Mouse (Mus musculus) bone marrow macrophage, adult 2 months (primary cell): ENCODE measurements around the gene Gm20388.

Experiments used
- CTCF ChIP-seq: IDR thresholded peaks from 2 replicates; pipeline ENCODE4 v1.5.1; 2012; ENCODE audit warnings: low read depth, mild to moderate bottlenecking, low read length, moderate library complexity
- POLR2A ChIP-seq: IDR thresholded peaks from 2 replicates; pipeline ENCODE4 v1.6.1; 2012; ENCODE audit warnings: mild to moderate bottlenecking, low read depth, low read length, borderline replicate concordance

DNA sequence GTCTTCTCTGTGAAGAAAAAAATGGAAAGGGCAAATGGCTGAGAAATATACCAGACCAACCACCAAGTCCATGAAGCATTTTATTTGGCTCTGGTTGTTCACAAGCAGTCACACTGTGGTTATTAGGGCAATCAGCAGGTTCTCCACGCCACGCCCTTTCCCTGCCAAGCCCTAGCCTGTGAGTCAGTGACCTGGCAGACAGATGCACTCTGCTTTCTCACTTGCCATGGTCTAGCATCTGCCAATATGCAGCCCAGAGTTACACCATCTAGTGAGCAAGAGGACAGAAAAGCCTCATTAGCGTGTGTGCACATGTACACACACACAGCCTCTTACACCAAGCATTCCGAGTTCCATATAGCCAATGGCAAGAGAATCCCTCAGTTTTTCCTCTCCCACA lies 2994.7 kb downstream of the Gm20388 start:
- no peak for TF ChIP-seq CTCF
- no peak for TF ChIP-seq POLR2A
